In genomic region chr19:18101423-18102341, GRCm38 (mm10) we compare ENCODE assay signal across 9 mouse cellular contexts.
A peak's percentile ranks its signal among the peaks of the same experiment; 100 is the strongest.
DNase-seq lines count a peak whose midpoint lies in the region; ATAC-seq lines count a peak whose summit lies in the region.
"Had no signal": no experiment of that assay in that cellular context is flagged by ENCODE, and none has a peak within 500 bp of the region (broad histone marks: within the 10 kb centered on the region; RNA-seq: fewer than 3 reads in every experiment).

No protein-coding gene starts in this region.

- H3K27me3 ChIP-seq in hindbrain, embryonic 11.5 days (ENCODE audit: control insufficient read depth, insufficient read depth, low read length), result no peaks in the 10 kb centered on the region
- no peaks in the 10 kb centered on the region for H3K27me3 ChIP-seq in hindbrain, embryonic 16.5 days (replicated peaks; ENCODE audit: control insufficient read depth, insufficient read depth, low read length)
- no peaks in the 10 kb centered on the region for H3K27me3 ChIP-seq in heart, embryonic 15.5 days
- no peaks in the 10 kb centered on the region for H3K27me3 ChIP-seq in midbrain, embryonic 11.5 days (ENCODE audit: control insufficient read depth, insufficient read depth, low read length)

- WGBS in hindbrain, embryonic 11.5 days, result 14% methylated on average over 4 of the region's 4 CpGs
- 15% methylated on average over 4 of the region's 4 CpGs for WGBS in hindbrain, embryonic 16.5 days
- WGBS in heart, embryonic 15.5 days, result 20% methylated on average over 4 of the region's 4 CpGs
- WGBS in midbrain, embryonic 11.5 days, result 10% methylated on average over 4 of the region's 4 CpGs

- no peak overlapping the region for H3K27ac ChIP-seq in hindbrain, embryonic 11.5 days (ENCODE audit: low read depth, low read length)
- H3K27ac ChIP-seq in hindbrain, embryonic 16.5 days (ENCODE audit: low read depth, low read length), result no peak overlapping the region
- peak overlapping the region; percentile 75 for H3K27ac ChIP-seq in heart, embryonic 15.5 days
- peak overlapping the region; percentile 48; the same call in 1 of the 2 replicates for H3K27ac ChIP-seq in midbrain, embryonic 11.5 days (ENCODE audit: low read depth, low read length)

- no peaks in the 10 kb centered on the region for H3K9me3 ChIP-seq in hindbrain, embryonic 11.5 days (ENCODE audit: control insufficient read depth, low read length)
- H3K9me3 ChIP-seq in hindbrain, embryonic 16.5 days (ENCODE audit: control insufficient read depth, low read length), result no peaks in the 10 kb centered on the region
- H3K9me3 ChIP-seq in heart, embryonic 15.5 days (replicated peaks), result no peaks in the 10 kb centered on the region
- no peaks in the 10 kb centered on the region for H3K9me3 ChIP-seq in midbrain, embryonic 11.5 days (ENCODE audit: control insufficient read depth, low read length)

- peak; percentile 41 for DNase-seq in hindbrain, embryonic 11.5 days (ENCODE audit: low spot score)
- peak; percentile 44 for DNase-seq in embryo, embryonic 11 days
- DNase-seq in midbrain, embryonic 11.5 days (ENCODE audit: low spot score, missing footprints), result peak; percentile 87
- DNase-seq in thymus, postnatal 0 days (ENCODE audit: low spot score), result no peak
- DNase-seq in cerebellum, postnatal 14 days, result no peak
- DNase-seq in T-cell, adult 2 months (ENCODE audit: low spot score), result no peak
- DNase-seq: thymus, adult 2 months had no signal

- no peak overlapping the region for H3K4me2 ChIP-seq in hindbrain, embryonic 11.5 days (replicated peaks; ENCODE audit: low read depth, low read length)
- no peak overlapping the region for H3K4me2 ChIP-seq in hindbrain, embryonic 16.5 days (ENCODE audit: low read length)
- H3K4me2 ChIP-seq in heart, embryonic 15.5 days, result peak overlapping the region; percentile 29; the same call in 1 of the 2 replicates
- H3K4me2 ChIP-seq in midbrain, embryonic 11.5 days, result no peak overlapping the region

- no peaks in the 10 kb centered on the region for H3K4me1 ChIP-seq in hindbrain, embryonic 11.5 days (replicated peaks; ENCODE audit: control insufficient read depth, insufficient read depth, low read length)
- H3K4me1 ChIP-seq in hindbrain, embryonic 16.5 days (ENCODE audit: control insufficient read depth, insufficient read depth, low read depth, low read length), result no peaks in the 10 kb centered on the region
- H3K4me1 ChIP-seq in heart, embryonic 15.5 days (replicated peaks), result peaks cover 11% of the 10 kb centered on the region
- peaks cover 9% of the 10 kb centered on the region; the same call in 1 of the 2 replicates for H3K4me1 ChIP-seq in midbrain, embryonic 11.5 days (ENCODE audit: control insufficient read depth, insufficient read depth, low read length)

- no peaks in the 10 kb centered on the region for H3K36me3 ChIP-seq in hindbrain, embryonic 11.5 days (ENCODE audit: control insufficient read depth, insufficient read depth, low read length)
- no peaks in the 10 kb centered on the region for H3K36me3 ChIP-seq in hindbrain, embryonic 16.5 days (ENCODE audit: control insufficient read depth, insufficient read depth, low read length)
- no peaks in the 10 kb centered on the region for H3K36me3 ChIP-seq in heart, embryonic 15.5 days
- H3K36me3 ChIP-seq in midbrain, embryonic 11.5 days (ENCODE audit: control insufficient read depth, insufficient read depth, low read length), result no peaks in the 10 kb centered on the region

- H3K9ac ChIP-seq in hindbrain, embryonic 11.5 days (ENCODE audit: low read depth, low read length), result no peak overlapping the region
- no peak overlapping the region for H3K9ac ChIP-seq in hindbrain, embryonic 16.5 days (ENCODE audit: low read depth, low read length)
- no peak overlapping the region for H3K9ac ChIP-seq in heart, embryonic 15.5 days
- H3K9ac ChIP-seq in midbrain, embryonic 11.5 days (ENCODE audit: low read length), result peak overlapping the region; percentile 16; the same call in 1 of the 2 replicates

- no peak overlapping the region for H3K4me3 ChIP-seq in hindbrain, embryonic 11.5 days (ENCODE audit: low read depth, low read length)
- no peak overlapping the region for H3K4me3 ChIP-seq in hindbrain, embryonic 16.5 days (ENCODE audit: low read length)
- no peak overlapping the region for H3K4me3 ChIP-seq in heart, embryonic 15.5 days
- H3K4me3 ChIP-seq in midbrain, embryonic 11.5 days (ENCODE audit: low read depth, low read length), result no peak overlapping the region

- ATAC-seq in hindbrain, embryonic 11.5 days (ENCODE audit: low FRiP score), result peak; percentile 91
- ATAC-seq in hindbrain, embryonic 16.5 days, result no peak
- peak; percentile 77 for ATAC-seq in heart, embryonic 15.5 days (replicated peaks; ENCODE audit: insufficient number of reproducible peaks, insufficient read depth, low FRiP score, low read depth)
- peak; percentile 93 for ATAC-seq in midbrain, embryonic 11.5 days (ENCODE audit: low FRiP score)

Comparison
In these comparisons a context has a peak if more than half of its experiments do, and no peak if none do; other contexts are left out.
1. DNase-seq: peak in hindbrain, embryonic 11.5 days (single experiment), embryo, embryonic 11 days (single experiment) and midbrain, embryonic 11.5 days (single experiment); none in thymus, postnatal 0 days (single experiment), cerebellum, postnatal 14 days (0 of 2) and T-cell, adult 2 months (single experiment).
2. H3K27ac ChIP-seq: peak in heart, embryonic 15.5 days (single experiment) and midbrain, embryonic 11.5 days (single experiment); none in hindbrain, embryonic 11.5 days (single experiment) and hindbrain, embryonic 16.5 days (single experiment).